Mouse (Mus musculus) megakaryocyte progenitor cell, adult 5-6 weeks (primary cell): Measurements from ENCODE around the gene Mob3a. TPM values are rescaled to one million over a fixed set of nuclear protein-coding genes. Genes with fewer than 3 reads are reported as not detected.
A peak's percentile ranks its signal among the peaks of the same experiment; 100 is the strongest.
"Not testable (repeated sequence)": the region's sequence is repeated elsewhere in the genome, so short reads cannot be mapped to it uniquely, and the experiment has no call there.

Experiments
- ATAC-seq: replicated peaks from 2 replicates; pipeline ENCODE4 v1.8.0; 2016; ENCODE audit warnings: mild to moderate bottlenecking, moderate TSS enrichment, inconsistent platforms; ENCODE audit not compliant: poor library complexity
- total RNA-seq, 2 experiments: library from RNA; stranded (forward) in 1 of 2; stranded (reverse) in 1 of 2; fragments of 157-497, 149-512 nt in 1 of 2; fragments of 200-1000 nt in 1 of 2; gene quantifications; 2 replicates each; pipeline versions ENCODE4 v1.2.3 to v1.2.4; 2015 to 2017

Gene Mob3a
- total RNA-seq, 2 experiments from 2014 or later = 31.9 to 39.0 TPM

- ATAC-seq = peak; percentile 2; the same call in 1 of the 2 replicates
Observed at GRCm38 (mm10) chr10:80665016-80665380, 36.8 kb downstream of the Mob3a start.

DNA sequence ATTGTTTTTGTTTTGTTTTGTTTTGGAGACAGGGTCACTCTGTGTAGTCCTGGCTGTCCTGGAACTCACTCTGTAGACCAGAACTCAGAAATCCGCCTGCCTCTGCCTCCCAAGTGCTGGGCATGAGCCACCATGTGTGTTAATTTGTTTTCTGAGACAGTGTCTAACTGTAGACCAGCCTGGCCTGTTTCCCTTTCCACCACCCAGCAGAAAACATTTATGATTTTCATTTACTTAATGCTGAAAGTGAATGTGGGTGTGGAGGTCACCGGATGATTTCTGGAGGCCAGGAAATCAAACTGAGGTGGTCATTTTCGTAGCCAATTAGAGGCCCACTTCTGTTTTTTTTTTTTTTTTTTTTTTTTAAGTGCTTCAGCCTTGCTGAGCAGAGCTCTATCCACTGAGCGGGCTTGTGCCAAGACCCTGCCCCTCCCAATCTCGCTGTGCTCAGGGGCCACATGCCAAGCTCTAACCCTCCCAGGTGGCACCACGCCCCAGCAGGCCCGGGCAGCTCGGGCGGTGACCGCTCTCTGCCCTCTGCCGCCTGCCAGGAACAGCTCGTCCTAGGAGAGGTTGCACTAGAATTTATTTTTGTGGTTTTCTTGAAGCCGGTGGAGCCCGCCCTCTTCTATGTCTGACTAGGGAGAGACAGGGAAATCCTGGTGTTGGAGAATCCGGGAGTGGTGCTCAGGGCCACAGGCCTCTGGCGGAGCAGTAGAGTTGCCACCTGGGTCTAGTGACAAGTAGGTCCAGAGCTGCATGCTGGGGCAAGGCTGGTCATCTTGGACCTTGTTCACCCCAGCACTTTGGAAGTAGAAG is 37.4 kb downstream of the Mob3a start:
- ATAC-seq = peak; percentile 65

GRCm38 (mm10) chr10:80663485-80664196 is 38.1 kb downstream of the Mob3a start:
- ATAC-seq = no peak

DNA sequence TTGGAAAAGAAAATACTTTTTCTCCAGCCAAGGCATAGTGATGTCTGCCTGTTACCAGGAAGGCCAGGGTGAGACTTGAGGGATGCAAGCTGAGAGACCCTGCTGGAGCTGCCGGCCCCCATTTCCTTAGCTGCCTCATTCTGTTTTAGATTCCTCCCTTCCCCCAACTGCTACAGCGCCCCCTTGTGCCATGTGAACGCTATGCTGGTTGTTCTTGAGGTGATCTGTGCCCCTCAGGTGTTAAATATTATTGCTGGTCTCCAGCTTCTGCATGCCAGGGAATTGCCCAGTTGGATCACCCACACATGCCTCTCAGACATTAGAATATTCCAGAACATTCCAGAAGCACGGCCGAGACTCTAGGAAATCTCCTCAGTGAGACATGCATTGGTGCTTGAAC is 40.6 kb downstream of the Mob3a start:
- ATAC-seq = 0 out of 2 replicates have a peak, but pooled peaks have one; percentile 17

DNA sequence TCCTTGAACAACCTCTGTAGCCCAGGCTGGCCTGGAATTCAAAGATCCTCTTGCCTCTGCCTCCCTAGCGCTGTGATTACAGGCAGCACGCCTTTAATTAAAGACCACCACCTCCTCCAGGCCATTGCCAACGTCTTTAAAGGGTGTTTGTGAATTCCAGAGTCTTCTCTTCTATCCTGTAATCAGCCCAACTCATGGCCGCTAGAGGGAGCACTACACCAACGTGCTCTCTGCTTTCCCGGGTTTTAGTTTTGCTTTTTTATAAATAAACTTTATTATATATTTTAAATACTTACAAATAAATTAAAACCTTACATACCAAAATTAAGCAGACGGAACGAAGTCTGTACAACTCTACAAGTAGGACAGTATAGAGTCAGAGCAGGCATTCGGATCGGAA is 42.6 kb downstream of the Mob3a start:
- ATAC-seq = 0 out of 2 replicates have a peak, but pooled peaks have one; percentile 22

DNA sequence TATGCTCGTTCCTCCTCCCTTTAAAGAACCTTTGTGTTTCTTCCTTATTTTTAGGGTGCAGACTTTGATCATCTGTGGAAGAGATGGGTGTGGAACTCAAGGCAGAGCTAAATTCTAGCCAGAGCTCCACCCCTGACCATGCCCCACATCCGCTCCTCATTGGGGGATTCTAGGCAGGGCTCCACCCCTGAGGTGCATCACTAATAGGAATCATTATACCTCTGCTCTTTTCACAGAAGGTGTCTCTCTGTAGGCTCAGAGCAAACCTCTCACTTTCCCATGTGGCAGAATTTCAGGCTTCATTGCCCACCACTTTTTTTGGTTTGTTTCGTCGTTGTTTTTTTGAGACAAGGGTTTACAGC is 43.0 kb downstream of the Mob3a start:
- ATAC-seq = peak; percentile 59

DNA sequence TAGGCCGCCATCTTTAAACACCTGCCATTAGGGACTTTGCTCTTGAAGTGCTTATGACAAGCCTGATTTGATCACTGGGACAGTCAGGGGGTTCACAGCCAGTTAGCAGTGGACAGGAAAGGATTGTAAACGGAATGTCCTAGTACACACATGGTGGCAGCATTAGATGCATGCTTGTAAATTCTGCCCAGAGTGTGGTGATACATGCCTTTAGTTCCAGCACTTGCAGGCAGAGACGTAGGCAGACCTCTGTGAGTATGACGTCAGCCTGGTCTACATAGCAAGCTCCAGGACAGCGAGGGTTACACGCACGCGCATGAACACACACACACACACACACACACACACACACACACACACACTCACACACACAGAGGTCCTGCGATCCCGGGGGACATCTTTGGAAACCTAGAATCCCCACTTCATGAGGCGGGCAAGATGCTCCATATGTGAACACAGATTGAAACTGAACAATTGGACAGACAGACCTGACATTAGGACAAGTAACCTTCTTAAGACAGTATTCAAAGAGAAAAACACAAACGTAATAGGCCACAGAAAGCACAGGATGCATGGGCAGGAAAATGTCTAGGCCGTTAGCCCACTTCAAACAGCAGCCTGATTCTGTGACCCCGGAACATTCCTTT is 43.5 kb downstream of the Mob3a start:
- no peak for ATAC-seq

GRCm38 (mm10) chr10:80656863-80657623 is 44.7 kb downstream of the Mob3a start, which contains the start of gene Btbd2:
Btbd2 (minus strand) TSS chr10:80657071.
- ATAC-seq = no peak

- ATAC-seq = peak; percentile 86
Observed at GRCm38 (mm10) chr10:80656130-80656862, 45.5 kb downstream of the Mob3a start.

DNA sequence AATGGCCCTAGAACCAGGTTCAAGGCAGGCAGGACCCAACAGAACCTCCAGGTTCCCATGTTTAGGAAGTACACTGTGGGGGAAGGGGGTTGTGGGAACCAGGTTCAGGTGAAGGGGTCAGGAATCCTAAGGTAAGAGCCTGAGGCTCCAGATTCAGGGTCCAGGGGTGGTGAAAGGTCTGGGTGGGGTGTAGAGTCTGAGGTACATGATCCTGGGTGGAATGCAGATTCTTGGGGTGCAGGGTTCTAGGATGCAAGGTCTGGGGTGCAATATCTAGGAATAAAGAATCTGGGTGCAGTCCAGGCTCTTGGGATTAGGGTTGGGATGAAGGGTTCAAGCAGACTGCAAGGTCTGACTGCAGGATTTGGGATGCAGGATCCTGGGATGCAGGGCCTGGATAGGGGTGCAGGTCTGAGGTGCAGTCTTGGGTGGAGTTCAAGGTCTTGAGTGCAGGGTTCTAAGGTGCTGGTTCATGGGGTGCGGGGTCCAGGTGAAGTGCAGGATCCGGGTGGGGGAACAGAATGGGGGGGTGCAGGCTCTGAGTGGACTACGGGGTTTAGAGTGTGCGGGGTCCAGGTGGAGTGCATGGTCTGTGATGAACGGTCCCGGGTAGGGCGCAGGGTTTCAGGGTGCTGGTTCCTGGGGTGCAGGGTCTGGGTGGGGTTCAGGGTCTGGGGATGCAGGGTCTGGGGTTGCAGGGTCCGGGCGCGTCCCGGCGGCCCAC is 46.2 kb downstream of the Mob3a start:
- ATAC-seq = no peak

DNA sequence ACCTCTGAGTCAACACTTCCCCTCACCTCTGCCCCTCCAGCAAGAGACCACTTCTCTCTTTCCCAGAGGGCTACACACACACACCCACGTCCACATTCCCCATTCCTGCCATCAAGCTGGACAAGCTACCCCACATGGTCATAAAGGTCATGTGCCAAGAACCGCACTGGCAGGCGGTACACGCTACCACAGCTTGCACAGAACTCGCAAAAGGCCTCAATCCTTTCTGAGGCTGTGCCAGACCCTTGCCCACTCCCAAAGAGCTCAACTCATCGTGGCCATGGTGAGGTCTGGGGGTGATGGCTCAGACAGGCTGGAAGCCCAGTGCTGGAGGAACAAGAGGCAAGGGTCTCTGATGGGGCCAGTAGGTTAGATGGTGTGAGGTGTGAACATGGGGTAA is 46.9 kb downstream of the Mob3a start:
- no peak for ATAC-seq

- ATAC-seq = no peak
Observed at GRCm38 (mm10) chr10:80653156-80653720, 48.5 kb downstream of the Mob3a start.

- ATAC-seq = no peak
Observed at GRCm38 (mm10) chr10:80650392-80650791, 51.4 kb downstream of the Mob3a start.

DNA sequence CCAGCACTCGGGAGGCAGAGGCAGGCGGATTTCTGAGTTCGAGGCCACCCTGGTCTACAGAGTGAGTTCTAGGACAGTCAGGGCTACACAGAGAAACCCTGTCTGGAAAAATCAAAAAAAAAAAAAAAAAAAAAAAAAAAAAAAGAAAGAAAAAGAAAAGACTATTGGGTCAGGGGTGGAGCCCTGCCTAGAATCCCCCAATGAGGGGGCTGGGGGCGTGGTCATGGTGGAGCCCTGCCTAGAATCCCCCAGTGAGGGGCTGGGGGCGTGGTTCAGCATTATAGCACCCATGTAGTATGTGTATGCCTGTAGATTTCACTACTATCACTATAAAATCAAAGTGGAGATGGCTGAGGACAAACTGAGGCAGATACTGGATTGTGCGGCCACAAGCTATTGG is 51.9 kb downstream of the Mob3a start:
- not testable (repeated sequence) for ATAC-seq

DNA sequence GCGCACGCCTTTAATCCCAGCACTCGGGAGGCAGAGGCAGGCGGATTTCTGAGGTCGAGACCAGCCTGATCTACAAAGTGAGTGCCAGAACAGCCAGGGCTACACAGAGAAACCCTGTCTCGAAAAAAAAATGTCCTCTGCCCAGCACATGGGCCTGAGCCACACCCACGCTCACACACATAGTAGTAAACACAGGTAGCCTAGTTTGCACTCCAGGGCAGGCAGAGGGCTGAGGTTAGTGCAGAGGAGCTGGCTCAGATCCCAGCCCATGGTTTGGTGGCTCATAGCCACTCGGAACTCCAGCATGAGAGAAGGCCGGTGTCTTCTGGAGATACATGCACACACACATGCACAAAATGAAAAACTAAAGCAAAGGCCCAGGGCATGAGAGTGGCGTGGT is 54.8 kb downstream of the Mob3a start:
- ATAC-seq = no peak

DNA sequence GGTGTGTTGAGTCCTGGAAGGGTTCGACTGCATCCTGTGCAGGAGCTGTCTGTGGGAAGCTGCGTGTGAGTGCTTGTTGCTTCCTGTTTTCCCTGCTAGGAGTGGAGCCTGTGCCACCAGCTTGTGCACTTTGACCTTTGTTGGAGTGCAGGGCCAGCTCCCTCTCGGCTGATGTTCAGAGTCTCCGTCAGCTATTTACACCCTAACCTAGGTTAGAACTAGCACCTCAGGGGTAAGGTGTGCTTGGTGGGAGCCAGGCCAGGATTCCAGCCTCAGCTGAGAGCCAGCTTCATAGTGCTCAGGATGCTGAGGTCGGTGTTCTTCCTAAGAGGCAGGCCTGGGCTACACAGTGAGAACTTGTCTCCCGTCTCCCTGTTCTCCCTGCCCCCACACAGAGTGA is 66.4 kb downstream of the Mob3a start:
- ATAC-seq = no peak
